Mouse (Mus musculus) cerebellum, adult (tissue): ENCODE results near the gene Trio.

Experiments used
- ATAC-seq: cut with Nextera tagmentation; 2 replicates; pipeline ENCODE4 v1.9.2; 2017; ENCODE audit warnings: mild to moderate bottlenecking, moderate library complexity, mixed read lengths; ENCODE audit not compliant: insufficient number of reproducible peaks, low FRiP score, low TSS enrichment

Trio gene

GRCm38 (mm10) chr15:27786418-27786817 lies 239.2 kb downstream of the Trio start:
- no peak for ATAC-seq

DNA sequence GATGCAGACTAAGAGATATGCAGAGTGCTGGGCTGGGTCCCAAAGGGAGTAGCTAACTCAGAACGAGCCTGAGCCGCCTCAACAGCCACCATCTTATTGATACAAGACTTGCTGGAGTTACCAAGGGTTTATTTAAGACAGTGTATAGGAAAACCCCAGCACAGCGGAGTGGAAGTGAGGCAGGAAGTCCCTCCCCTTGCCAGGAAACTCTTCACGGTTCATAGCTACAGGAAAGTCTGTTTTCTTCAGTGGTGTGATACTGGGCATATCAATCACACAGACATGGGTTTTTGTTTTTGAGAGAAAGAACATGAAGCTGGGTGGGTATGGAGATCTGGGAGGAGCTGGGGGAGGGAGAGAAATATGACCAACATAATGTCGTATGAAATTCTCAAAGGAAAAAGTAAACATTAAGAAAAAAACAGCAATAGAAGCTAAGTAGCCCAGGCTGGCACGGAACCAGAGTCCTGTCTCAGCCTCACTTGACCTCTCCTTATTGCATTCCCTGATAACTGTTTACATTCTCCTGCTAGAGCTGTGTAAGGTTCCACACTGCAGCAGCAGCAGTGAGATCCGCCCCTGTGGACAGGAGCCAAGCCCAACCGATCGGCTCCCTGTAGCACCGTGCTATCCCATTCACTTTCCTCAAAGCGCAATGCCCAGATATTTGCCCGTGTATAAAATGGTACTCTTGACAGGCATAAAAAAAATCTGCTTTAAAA lies 240.2 kb downstream of the Trio start:
- 0 out of 2 replicates have a peak, but pooled peaks have one; percentile 45 for ATAC-seq

DNA sequence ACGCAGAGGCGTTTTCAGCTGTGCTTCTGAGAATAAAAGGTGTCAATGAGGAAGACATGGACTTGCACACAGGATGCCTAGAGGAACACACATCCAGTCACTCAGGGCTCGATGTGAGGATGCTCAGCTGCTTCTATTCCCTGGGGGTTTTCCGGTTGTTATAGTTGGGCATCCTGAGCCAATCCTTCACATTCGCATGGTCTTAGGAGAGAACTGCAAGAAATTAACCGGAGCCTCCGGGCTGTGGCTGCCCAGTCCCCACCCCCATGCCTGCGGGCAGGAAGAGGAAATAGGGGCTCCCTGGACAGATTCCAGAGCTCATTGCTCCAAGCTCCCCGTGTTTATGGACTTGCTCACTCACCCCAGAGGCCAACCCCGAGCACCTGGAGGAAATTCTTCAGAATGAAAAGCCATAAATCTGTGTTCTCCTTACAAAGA lies 241.5 kb downstream of the Trio start:
- ATAC-seq: no peak

GRCm38 (mm10) chr15:27783541-27784125 lies 242.0 kb downstream of the Trio start:
- ATAC-seq: no peak

GRCm38 (mm10) chr15:27783092-27783491 lies 242.6 kb downstream of the Trio start:
- no peak for ATAC-seq

DNA sequence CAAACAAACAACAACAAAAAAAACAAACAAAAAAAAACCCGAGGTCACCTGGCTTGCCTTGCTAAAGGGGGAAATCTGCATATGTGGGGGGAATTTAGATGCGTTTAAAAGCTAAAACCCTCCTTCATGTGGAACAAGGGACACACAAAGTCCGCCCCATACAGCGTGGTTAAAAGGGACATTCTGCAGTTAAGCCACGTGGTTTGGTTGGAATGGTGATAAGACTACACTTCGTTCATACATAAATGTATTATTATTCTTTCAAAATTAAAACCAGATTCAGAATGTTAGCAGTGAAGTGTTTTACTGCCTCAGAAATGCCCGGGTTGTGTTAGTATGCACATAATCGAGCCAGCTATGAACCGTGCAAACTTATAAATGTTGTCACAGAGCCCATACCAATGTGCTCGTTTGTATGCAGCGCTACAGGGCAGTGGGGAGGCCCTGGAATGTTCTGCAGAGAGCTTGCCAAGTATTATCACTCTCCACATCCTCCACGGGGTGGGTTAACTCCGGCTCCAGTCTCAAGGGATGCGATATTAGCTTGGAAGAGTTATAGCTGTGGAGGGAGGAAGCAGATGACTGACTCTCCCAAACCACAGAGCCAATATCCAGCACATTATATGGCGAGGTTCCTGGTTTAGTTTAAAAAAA lies 243.1 kb downstream of the Trio start:
- ATAC-seq: no peak

- no peak for ATAC-seq
These were observed 245.8 kb downstream of the Trio start for GRCm38 (mm10) chr15:27779827-27780226.

DNA sequence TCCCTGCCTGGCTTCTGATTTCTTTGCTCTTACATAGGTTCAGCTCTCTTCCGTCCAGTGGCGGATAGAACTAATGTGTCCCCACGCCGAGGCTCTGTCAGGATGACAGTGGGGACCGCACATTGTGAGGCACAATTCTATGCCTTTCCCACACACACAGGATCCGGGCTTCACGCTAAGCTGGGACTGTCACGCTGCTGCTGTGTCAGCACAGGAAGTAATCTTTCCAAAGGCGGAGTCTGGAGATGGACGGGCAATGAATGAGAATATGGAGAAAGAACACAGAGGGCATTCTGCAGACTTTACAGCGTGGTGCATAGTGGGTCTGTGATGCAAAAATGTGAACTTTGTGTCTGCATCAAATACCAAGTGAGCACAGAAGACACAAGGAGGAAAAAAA lies 246.2 kb downstream of the Trio start:
- no peak for ATAC-seq

DNA sequence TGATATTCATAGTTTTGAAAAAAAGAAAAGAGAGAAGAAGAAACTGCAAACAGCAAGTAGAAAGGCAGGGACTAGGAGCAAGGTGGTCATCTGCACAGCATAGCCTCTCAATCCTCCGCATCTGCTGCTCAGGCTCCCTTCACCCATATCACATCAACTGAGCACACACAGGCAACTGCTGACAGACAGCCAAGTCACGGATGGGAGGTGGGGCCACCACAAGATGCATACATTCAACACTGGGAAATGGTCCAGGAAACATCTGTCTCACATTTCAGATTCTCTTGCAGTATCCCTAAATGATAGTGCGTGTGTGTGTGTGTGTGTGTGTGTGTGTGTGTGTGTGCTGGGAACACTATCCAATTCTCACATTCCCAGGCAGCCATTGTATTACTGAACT lies 247.4 kb downstream of the Trio start:
- no peak for ATAC-seq

DNA sequence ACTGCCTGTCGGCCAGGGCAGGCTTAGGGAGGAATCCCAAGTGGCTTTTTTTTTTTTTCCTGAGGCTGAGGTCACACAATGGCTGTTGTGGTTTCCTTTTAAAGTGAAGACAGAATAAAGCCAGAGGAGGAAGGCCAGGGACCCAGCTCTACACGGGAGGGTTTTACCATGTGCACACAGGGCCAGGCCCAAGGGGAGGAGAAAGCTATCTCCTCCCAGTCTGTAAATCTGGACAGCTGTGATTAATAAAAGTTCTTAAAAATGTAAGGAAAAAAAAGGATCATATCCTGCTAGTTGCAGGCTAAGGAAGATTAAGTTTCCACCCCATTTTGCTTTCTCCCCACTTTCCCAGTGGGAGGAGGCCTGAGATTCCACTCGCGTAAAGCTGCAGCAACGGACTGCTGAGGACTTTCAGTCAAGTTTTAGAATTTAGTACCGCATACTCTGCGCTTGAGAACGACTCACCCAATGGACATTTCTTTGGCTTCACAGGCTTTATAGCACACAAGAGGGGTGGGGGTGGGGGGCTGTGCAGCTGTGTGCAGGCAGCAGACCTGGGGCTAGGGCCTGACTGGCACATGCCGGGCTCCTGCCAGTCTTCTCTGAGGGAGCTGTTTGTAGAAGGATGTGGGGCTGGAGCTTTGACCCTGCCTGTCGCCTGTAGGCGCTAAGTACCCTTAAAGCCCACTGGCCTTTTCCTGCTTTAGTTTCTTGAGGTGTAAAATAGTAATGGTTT lies 248.0 kb downstream of the Trio start:
- ATAC-seq: no peak

DNA sequence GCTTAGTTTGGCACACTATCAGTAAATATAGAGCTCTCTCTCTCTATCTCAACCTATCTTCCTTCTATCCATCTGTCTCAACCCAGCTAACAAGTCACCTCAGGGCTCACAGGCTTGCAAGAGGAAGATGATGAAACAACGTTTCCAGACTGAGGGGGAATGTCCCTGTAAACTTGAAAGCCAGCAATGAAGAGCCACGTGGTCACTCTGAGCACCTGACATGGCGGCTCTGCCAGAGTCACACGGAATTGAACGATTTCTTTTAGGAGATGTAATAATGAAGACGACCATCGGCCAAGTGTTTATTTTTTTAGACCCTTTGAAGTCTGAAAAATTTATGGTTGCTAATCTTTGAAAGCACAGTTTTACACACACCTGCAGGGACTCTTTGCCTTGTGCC lies 251.2 kb downstream of the Trio start:
- ATAC-seq: no peak

- no peak for ATAC-seq
These were observed 253.5 kb downstream of the Trio start for GRCm38 (mm10) chr15:27772125-27772627.

- ATAC-seq: no peak
These were observed 254.1 kb downstream of the Trio start for GRCm38 (mm10) chr15:27771581-27771980.

GRCm38 (mm10) chr15:27770513-27771196 lies 255.0 kb downstream of the Trio start:
- ATAC-seq: no peak

DNA sequence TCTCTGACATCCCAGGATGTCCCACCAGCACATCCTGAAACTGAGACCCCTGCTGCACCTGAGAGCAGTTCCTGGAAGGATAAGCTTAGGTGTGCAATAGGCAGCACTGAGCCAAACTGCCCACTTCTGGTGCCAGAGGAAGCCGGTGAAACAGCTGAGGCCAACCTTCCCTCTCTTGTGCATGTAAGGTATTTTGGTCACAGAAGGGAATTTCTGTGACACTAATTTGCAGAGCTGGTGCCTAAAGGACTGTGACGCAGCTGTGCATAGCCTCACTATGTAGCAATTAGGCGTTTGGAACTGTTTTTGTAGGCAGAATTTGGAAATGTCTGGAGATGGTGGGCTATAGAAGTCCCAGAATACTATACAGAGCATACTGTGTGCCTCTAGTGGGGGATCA lies 264.2 kb downstream of the Trio start:
- ATAC-seq: no peak

DNA sequence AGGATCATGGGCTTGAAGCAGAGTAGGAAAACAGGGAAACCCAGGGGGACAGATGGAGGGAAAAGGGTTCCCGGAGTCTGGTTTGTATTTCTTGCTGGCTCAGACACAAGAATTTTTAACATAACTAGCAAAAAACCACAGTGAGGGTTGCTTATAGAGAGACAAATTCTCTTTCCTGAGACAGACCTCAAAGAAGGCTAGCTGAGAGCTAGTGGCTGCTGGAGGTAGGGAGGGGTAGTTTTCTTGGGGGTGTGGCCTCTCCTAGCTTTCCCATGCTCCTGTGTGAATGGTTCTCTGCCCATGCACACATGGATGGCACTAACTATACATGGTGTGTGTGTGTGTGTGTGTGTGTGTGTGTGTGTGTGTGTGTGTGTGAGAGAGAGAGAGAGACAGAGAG lies 265.0 kb downstream of the Trio start:
- no peak for ATAC-seq

DNA sequence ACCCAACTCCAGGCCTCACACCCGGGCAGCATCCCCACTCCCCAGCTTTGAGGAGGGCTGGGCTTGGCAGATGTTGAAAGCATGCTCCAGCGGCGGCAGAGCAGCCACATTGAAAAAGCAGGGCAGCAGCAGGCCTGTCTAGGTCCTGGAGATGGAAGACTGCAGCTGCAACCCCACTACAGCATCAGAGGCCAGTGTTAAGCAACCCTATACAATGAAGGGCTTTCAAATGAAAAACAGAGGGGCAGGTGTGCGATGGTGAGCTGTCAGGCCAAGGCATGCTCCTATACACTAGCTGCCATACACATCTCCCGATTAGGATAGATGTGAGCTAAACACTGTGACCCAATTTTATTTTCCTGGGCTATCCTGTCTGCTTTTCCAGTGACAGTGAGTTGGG lies 265.8 kb downstream of the Trio start:
- no peak for ATAC-seq

DNA sequence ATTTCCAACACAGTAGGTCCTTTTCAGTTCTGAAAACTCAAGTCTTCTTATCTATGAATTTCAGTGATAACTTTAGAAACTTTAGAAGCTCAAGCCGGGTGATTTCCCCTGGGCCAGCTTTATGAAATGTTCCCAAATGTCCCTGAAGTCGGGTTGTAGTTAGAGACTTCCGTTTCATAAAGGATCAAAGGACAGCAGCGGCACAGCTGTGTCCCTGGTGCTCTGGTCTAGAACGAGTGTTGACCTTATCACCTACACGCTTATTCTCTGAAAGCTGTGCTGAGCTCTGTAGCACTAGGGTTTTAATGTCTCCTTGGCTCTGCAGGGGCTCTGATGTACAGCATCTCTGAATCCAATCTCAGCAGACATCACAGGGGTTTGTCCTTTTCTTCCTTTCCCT lies 267.0 kb downstream of the Trio start:
- ATAC-seq: no peak

DNA sequence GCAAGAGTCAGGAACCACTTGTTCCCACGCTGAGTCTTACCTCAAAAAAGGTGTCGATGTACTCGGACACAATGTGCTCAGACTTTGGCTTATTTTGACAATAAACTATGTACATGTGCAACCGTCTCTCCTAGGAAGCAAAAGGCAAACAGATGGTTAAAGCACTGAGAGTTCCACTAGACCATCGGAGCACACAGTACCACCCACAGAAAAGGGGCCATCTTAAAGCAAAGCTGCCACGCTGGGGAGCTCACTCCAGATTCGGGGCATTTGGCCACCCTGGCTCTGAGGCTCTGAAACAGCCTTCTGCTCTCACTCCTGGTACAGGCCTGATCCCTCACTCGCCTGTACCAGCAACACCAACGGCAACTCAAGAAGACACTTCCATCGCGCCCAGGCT lies 269.2 kb downstream of the Trio start:
- ATAC-seq: no peak

DNA sequence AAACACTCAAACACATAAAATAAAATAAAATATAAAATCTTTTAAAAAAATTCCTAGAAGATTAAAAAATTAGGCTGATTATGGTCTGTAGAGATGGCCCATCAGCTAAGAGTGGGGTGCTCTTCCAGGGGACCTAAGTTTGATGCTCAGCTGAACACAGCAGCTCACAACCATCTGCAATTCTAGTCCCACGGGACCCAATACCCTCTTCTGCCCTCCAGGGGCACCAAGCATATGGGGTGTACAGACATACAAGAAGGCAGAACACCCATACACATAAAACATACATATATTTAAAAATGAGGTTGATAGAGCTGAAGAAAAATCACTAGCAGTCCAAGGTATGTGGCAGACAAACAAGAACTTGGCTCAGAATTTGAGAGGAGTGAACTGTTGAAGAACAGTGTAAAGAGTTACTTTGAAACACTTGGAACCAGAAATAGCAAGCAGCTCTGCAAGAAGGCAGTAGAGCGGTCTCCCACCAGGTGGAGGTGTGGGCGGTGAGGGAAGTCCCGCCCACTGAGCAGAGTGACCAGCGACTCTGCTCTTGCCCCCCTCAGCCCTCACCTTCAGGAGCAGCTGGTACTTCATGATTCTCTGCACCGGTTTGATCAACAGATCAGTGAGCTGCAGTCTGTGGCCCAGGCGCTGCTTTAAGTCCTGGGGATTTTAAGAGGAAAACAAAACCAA lies 270.9 kb downstream of the Trio start:
- no peak for ATAC-seq
